13 mouse cellular contexts compared by ENCODE assay signal in the genomic region with DNA sequence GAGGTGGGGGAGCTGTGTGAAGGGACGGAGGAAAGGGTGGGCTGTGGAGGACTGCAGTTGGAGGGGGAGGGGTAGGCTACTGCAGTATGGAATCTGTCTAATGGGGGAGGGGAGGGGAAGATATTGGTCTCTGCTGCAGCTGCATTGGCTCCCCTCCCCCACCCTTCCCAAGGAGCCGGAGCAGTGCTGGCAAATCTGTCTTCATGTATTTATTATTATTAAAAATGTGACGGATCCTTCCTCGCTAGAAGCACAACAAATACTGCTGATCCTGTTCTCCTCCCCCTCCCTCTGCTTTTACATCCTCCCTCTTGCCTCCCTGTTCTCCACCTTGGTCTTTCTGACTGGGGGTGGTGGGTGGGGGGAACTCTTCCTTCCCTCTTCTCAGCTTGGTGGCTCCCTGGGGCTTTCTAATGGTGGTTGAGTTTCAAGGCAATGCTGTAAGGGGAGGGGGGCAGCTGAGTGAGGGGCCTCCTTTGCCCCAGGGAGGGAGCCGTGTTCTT. TPM values are rescaled to one million over a fixed set of nuclear protein-coding genes. Genes with fewer than 3 reads are reported as not detected.
DNase-seq lines count a peak whose midpoint lies in the region; ATAC-seq lines count a peak whose summit lies in the region.
"Had no signal": no experiment of that assay in that cellular context is flagged by ENCODE, and none has a peak within 500 bp of the region (broad histone marks: within the 10 kb centered on the region; RNA-seq: fewer than 3 reads in every experiment).

No protein-coding gene starts in this region.

- 0 out of 2 replicates have a peak overlapping the region, but pooled peaks have one; percentile 26 for H3K9ac ChIP-seq in forebrain, embryonic 15.5 days (replicated peaks)
- H3K9ac ChIP-seq: liver, embryonic 15.5 days had no signal

- no peaks in the 10 kb centered on the region for H3K27me3 ChIP-seq in forebrain, embryonic 15.5 days
- H3K27me3 ChIP-seq: liver, embryonic 15.5 days had no signal

- peaks cover 15% of the 10 kb centered on the region; the same call in 1 of the 2 replicates for H3K36me3 ChIP-seq in forebrain, embryonic 15.5 days

- intact Hi-C loops in left cerebral cortex, postnatal 25 days (cut with DNase I): loop anchor here (2.0 kb wide), 1 partner anchor 50 kb away; no protein-coding TSS in a partner anchor

- H3K4me2 ChIP-seq in forebrain, embryonic 15.5 days (replicated peaks): peak overlapping the region; percentile 12

- no peaks in the 10 kb centered on the region for H3K9me3 ChIP-seq in forebrain, embryonic 15.5 days
- H3K9me3 ChIP-seq: G1E; liver, embryonic 15.5 days had no signal

- DNase-seq in right cerebral cortex, postnatal 4 days: peak; percentile 57
- DNase-seq in right cerebral cortex, adult 18-20 months: no peak
- peak; percentile 73 for DNase-seq in mesoderm, embryonic 11.5 days (ENCODE audit: low read depth, low spot score)
- peak; percentile 73 for DNase-seq in retina, postnatal 1 day
- DNase-seq in left cerebral cortex, postnatal 25 days (ENCODE audit: low spot score in 2 of 2): no peak
- no peak for DNase-seq in left cerebral cortex, adult 8-10 months (ENCODE audit: low spot score in 2 of 2)
- DNase-seq: adrenal gland, adult 2 months; spleen, adult 18-20 months had no signal

- H3K27ac ChIP-seq in forebrain, embryonic 15.5 days (replicated peaks): peak overlapping the region; percentile 94
- H3K27ac ChIP-seq: liver, embryonic 15.5 days had no signal

- peak; percentile 55 for ATAC-seq in forebrain, embryonic 15.5 days (replicated peaks)
- ATAC-seq in activated CD4-positive, CD25-positive, alpha-beta regulatory T cell, adult 4 months: no peak

- no peak overlapping the region for H3K4me3 ChIP-seq in forebrain, embryonic 15.5 days
- H3K4me3 ChIP-seq: liver, embryonic 15.5 days had no signal

- 2% methylated on average over 5 of the region's 5 CpGs for WGBS in forebrain, embryonic 15.5 days

- H3K4me1 ChIP-seq in forebrain, embryonic 15.5 days: peaks cover 52% of the 10 kb centered on the region

RNA-seq across cellular contexts. Expression of gene Ngdn, which starts 13.1 kb away (rescaled TPM):
- polyA plus RNA-seq in forebrain, embryonic 15.5 days (2015; fragmentation: Nextera tagmentation; extraction: Ambion mirVana): 67.1 and 70.8 TPM in 2 replicates
- 100 to 1,000 TPM; 158 to 174 TPM for polyA plus RNA-seq in activated CD4-positive, CD25-positive, alpha-beta regulatory T cell, adult 4 months (2017; shearing (Covaris generic))
- total RNA-seq in left cerebral cortex, postnatal 25 days (2021): 10 to 100 TPM; 23.0 to 26.4 TPM
- 10 to 100 TPM; 30.2 to 34.4 (median 32.0) TPM for total RNA-seq in left cerebral cortex, adult 8-10 months (2022)

RNA-seq across cellular contexts. Expression of gene Myh7, which starts 34.0 kb away (rescaled TPM):
- 6.5 and 6.7 TPM in 2 replicates for polyA plus RNA-seq in forebrain, embryonic 15.5 days (2015; fragmentation: Nextera tagmentation; extraction: Ambion mirVana)
- not detected for polyA plus RNA-seq in activated CD4-positive, CD25-positive, alpha-beta regulatory T cell, adult 4 months (2017; shearing (Covaris generic))
- 10 to 100 TPM; 18.0 to 19.6 TPM for total RNA-seq in left cerebral cortex, postnatal 25 days (2021)
- total RNA-seq in left cerebral cortex, adult 8-10 months (2022): 10 to 100 TPM in 3 of 4 experiments, 1 to 10 TPM in 1; 10.0 to 21.2 (median 13.1) TPM
- total RNA-seq: adrenal gland, adult 2 months had no signal
- polyA plus RNA-seq: adrenal gland, adult 2 months had no signal

RNA-seq across cellular contexts. Expression of gene Gm17428, which starts 51.7 kb away (rescaled TPM):
- not detected in 2 replicates for polyA plus RNA-seq in forebrain, embryonic 15.5 days (2015; fragmentation: Nextera tagmentation; extraction: Ambion mirVana)
- polyA plus RNA-seq in activated CD4-positive, CD25-positive, alpha-beta regulatory T cell, adult 4 months (2017; shearing (Covaris generic)): not detected
- total RNA-seq in left cerebral cortex, postnatal 25 days (2021): not detected
- total RNA-seq in left cerebral cortex, adult 8-10 months (2022): not detected
- total RNA-seq: adrenal gland, adult 2 months; G1E; heart, postnatal 25 days had no signal
- polyA plus RNA-seq: adrenal gland, adult 2 months; G1E; liver, embryonic 15.5 days had no signal

Comparison
In these comparisons a context has a peak if more than half of its experiments do, and no peak if none do; other contexts are left out.
1. DNase-seq: peak in right cerebral cortex, postnatal 4 days (single experiment), mesoderm, embryonic 11.5 days (single experiment) and retina, postnatal 1 day (single experiment); none in right cerebral cortex, adult 18-20 months (single experiment), left cerebral cortex, postnatal 25 days (0 of 2) and left cerebral cortex, adult 8-10 months (0 of 2).